Mouse (Mus musculus) erythroblast, embryonic 14.5 days (primary cell): Measurements from ENCODE around the gene Gdap1l1.

Experiments
- GATA1 ChIP-seq: IDR thresholded peaks from 2 replicates; pipeline ENCODE4 v1.6.1; 2012; ENCODE audit warnings: low read length, inconsistent platforms, mixed read lengths
- TAL1 ChIP-seq: IDR thresholded peaks from 3 replicates; pipeline ENCODE4 v1.6.1; 2012; ENCODE audit warnings: low read length, inconsistent platforms, mixed read lengths

- TF ChIP-seq GATA1 (no peak), TAL1 (no peak)
These were observed at the start of gene Gdap1l1 for GRCm38 (mm10) chr2:163438246-163438618.
